Mouse (Mus musculus): ENCODE measurements around the gene Gm17174. TPM values are rescaled to one million over a fixed set of nuclear protein-coding genes. Genes with fewer than 3 reads are reported as not detected.
"Not testable (repeated sequence)": the region's sequence is repeated elsewhere in the genome, so short reads cannot be mapped to it uniquely, and the experiment has no call there.

Gm17174 gene
- not detected for polyA plus RNA-seq (2012; fragmentation: generic; extraction: Trizol)

GRCm38 (mm10) chr14:51592039-51592438, at the start of gene Gm17174:
TSS of gene Gm17174 (minus strand) at chr14:51592139.
- H3K4me2 ChIP-seq (ENCODE audit: low read depth); H3K27me3 ChIP-seq (ENCODE audit: control insufficient read depth, insufficient read depth, insufficient read length); H3ac ChIP-seq (ENCODE audit: control insufficient read depth, insufficient read length); H3K4me3 ChIP-seq; H3K36me3 ChIP-seq (ENCODE audit: control insufficient read depth, insufficient read depth); H3K79me2 ChIP-seq (ENCODE audit: control insufficient read depth, insufficient read depth): not testable (repeated sequence)

GRCm38 (mm10) chr14:51635566-51635965, 43.6 kb upstream of the Gm17174 start, which contains the start of gene Gm4181:
TSS of gene Gm4181 (minus strand) at chr14:51635666.
- H3K27me3 ChIP-seq (ENCODE audit: control insufficient read depth, insufficient read depth, insufficient read length); H3K79me2 ChIP-seq (ENCODE audit: control insufficient read depth, insufficient read depth); H3ac ChIP-seq (ENCODE audit: control insufficient read depth, insufficient read length); H3K4me2 ChIP-seq (ENCODE audit: low read depth); H3K4me3 ChIP-seq; H3K36me3 ChIP-seq (ENCODE audit: control insufficient read depth, insufficient read depth): not testable (repeated sequence)

- H3K27me3 ChIP-seq (ENCODE audit: control insufficient read depth, insufficient read depth, insufficient read length); H3K4me3 ChIP-seq; H3K4me2 ChIP-seq (ENCODE audit: low read depth); H3K36me3 ChIP-seq (ENCODE audit: control insufficient read depth, insufficient read depth); H3ac ChIP-seq (ENCODE audit: control insufficient read depth, insufficient read length); H3K79me2 ChIP-seq (ENCODE audit: control insufficient read depth, insufficient read depth): not testable (repeated sequence)
Measured at GRCm38 (mm10) chr14:51632426-51632825, 40.5 kb upstream of the Gm17174 start.

- no peak for TF ChIP-seq TCF3 (IDR thresholded peaks at IDR 0.05; ENCODE audit: insufficient read length, low read depth)
- TF ChIP-seq POLR2A (IDR thresholded peaks at IDR 0.05; ENCODE audit: insufficient read length, low read depth): no peak
Measured at GRCm38 (mm10) chr14:51611210-51611609, 19.3 kb upstream of the Gm17174 start, which contains the start of gene Gm17078. TSS of gene Gm17078 (minus strand) at chr14:51611310.

GRCm38 (mm10) chr14:51573963-51574362, 18.0 kb downstream of the Gm17174 start, which contains the start of gene Gm17175:
TSS of gene Gm17175 (minus strand) at chr14:51574063.
- H3K79me2 ChIP-seq (ENCODE audit: control insufficient read depth, insufficient read depth); H3K4me2 ChIP-seq (ENCODE audit: low read depth); H3ac ChIP-seq (ENCODE audit: control insufficient read depth, insufficient read length); H3K4me3 ChIP-seq; H3K36me3 ChIP-seq (ENCODE audit: control insufficient read depth, insufficient read depth); H3K27me3 ChIP-seq (ENCODE audit: control insufficient read depth, insufficient read depth, insufficient read length): not testable (repeated sequence)

More at GRCm38 (mm10) chr14:51611210-51611609, 19.3 kb upstream of the Gm17174 start, which contains the start of gene Gm17078:
- no peaks in the 10 kb centered on the region for H3K79me2 ChIP-seq (ENCODE audit: control insufficient read depth, insufficient read depth)
- no peak within 1 kb of the TSS for H3ac ChIP-seq (ENCODE audit: control insufficient read depth, insufficient read length)
- no peaks in the 10 kb centered on the region for H3K36me3 ChIP-seq (ENCODE audit: control insufficient read depth, insufficient read depth)
- H3K4me2 ChIP-seq (ENCODE audit: low read depth): no peak within 1 kb of the TSS
- H3K27me3 ChIP-seq (ENCODE audit: control insufficient read depth, insufficient read depth, insufficient read length): no peaks in the 10 kb centered on the region
- no peak within 1 kb of the TSS for H3K4me3 ChIP-seq

- no peak for TF ChIP-seq MAX (IDR thresholded peaks at IDR 0.05; ENCODE audit: low read depth)
- TF ChIP-seq REST (IDR thresholded peaks at IDR 0.05; ENCODE audit: insufficient read depth, insufficient read length): no peak
- TF ChIP-seq TCF12 (IDR thresholded peaks at IDR 0.05; ENCODE audit: insufficient read depth, poor library complexity, severe bottlenecking): no peak
- TF ChIP-seq TCF3 (IDR thresholded peaks at IDR 0.05; ENCODE audit: insufficient read length, low read depth): no peak
- no peak for TF ChIP-seq MYOD1 (IDR thresholded peaks at IDR 0.05; ENCODE audit: control insufficient read depth in 1 of 3, insufficient read length in 2 of 3, low read depth in 2 of 3)
- TF ChIP-seq POLR2A (IDR thresholded peaks at IDR 0.05; ENCODE audit: insufficient read length, low read depth): no peak
- TF ChIP-seq MYOG (IDR thresholded peaks at IDR 0.05; ENCODE audit: control insufficient read depth in 1 of 3, insufficient read depth in 1 of 3, insufficient read length in 2 of 3, low read depth in 2 of 3): no peak
- no peak for TF ChIP-seq USF1 (IDR thresholded peaks at IDR 0.05; ENCODE audit: low read depth)
- no peak for TF ChIP-seq POLR2AphosphoS2 (IDR thresholded peaks at IDR 0.05; ENCODE audit: insufficient read length, low read depth)
- no peak for TF ChIP-seq CEBPB (IDR thresholded peaks at IDR 0.05; ENCODE audit: insufficient read depth, poor library complexity, severe bottlenecking)
- TF ChIP-seq E2F4 (IDR thresholded peaks at IDR 0.05; ENCODE audit: insufficient read depth): no peak
- TF ChIP-seq SRF (IDR thresholded peaks at IDR 0.05; ENCODE audit: control insufficient read depth, insufficient read length, low read depth): no peak
- Histone ChIP-seq H3K4me3 (no peak within 1 kb of the TSS), H3K27me3 (ENCODE audit: control insufficient read depth, insufficient read depth, insufficient read length) (no peaks in the 10 kb centered on the region), H3K79me2 (ENCODE audit: control insufficient read depth, insufficient read depth) (no peaks in the 10 kb centered on the region), H3K4me2 (ENCODE audit: low read depth) (no peak within 1 kb of the TSS), H3ac (ENCODE audit: control insufficient read depth, insufficient read length) (no peak within 1 kb of the TSS), H3K36me3 (ENCODE audit: control insufficient read depth, insufficient read depth) (no peaks in the 10 kb centered on the region)
Measured at GRCm38 (mm10) chr14:51552490-51552889, 39.4 kb downstream of the Gm17174 start, which contains the start of gene Gm5622. TSS of gene Gm5622 (plus strand) at chr14:51552790.

Other genes with a start within 250 kb of the Gm17174 start
- gene Gm7247, start 230.4 kb downstream of the Gm17174 start, polyA plus RNA-seq (2012; fragmentation: generic; extraction: Trizol): not detected
- gene Vmn2r88, start 181.3 kb downstream of the Gm17174 start, polyA plus RNA-seq (2012; fragmentation: generic; extraction: Trizol): not detected
- not detected for gene Vmn2r89, start 140.3 kb downstream of the Gm17174 start, polyA plus RNA-seq (2012; fragmentation: generic; extraction: Trizol)
- gene Gm5622, start 39.3 kb downstream of the Gm17174 start, polyA plus RNA-seq (2012; fragmentation: generic; extraction: Trizol): not detected
- gene Gm17175, start 18.1 kb downstream of the Gm17174 start, polyA plus RNA-seq (2012; fragmentation: generic; extraction: Trizol): not detected
- not detected for gene Gm17078, start 19.2 kb upstream of the Gm17174 start, polyA plus RNA-seq (2012; fragmentation: generic; extraction: Trizol)
- gene Gm4181, start 43.5 kb upstream of the Gm17174 start, polyA plus RNA-seq (2012; fragmentation: generic; extraction: Trizol): not detected
- not detected for gene Gm17079, start 103.3 kb upstream of the Gm17174 start, polyA plus RNA-seq (2012; fragmentation: generic; extraction: Trizol)
- not detected for gene Gm5800, start 125.0 kb upstream of the Gm17174 start, polyA plus RNA-seq (2012; fragmentation: generic; extraction: Trizol)
- gene Ang4, start 181.5 kb upstream of the Gm17174 start, polyA plus RNA-seq (2012; fragmentation: generic; extraction: Trizol): not detected
- gene AY358078, start 207.9 kb upstream of the Gm17174 start, polyA plus RNA-seq (2012; fragmentation: generic; extraction: Trizol): not detected

All from myocyte (in vitro differentiated cells).